Mouse (Mus musculus): Measurements from ENCODE around the gene Slc38a9. TPM values are rescaled to one million over a fixed set of nuclear protein-coding genes. Genes with fewer than 3 reads are reported as not detected.

The Slc38a9 gene
- polyA plus RNA-seq, 1 experiment from 2014 or later = 13.5 TPM

GRCm38 (mm10) chr13:112652205-112652604, 8.3 kb upstream of the Slc38a9 start, which contains the start of gene Ddx4:
Ddx4 (minus strand) TSS chr13:112652475.
- WGBS = 71% methylated on average over 45 of the region's 45 CpGs
- no peak for DNase-seq (ENCODE audit: low spot score)
- H3K27ac ChIP-seq (replicated peaks) = no peak within 1 kb of the TSS
- peaks cover 8% of the 10 kb centered on the region; the same call in 1 of the 2 replicates for H3K36me3 ChIP-seq (replicated peaks)
- peak within 1 kb of the TSS; percentile 22; the same call in 1 of the 2 replicates for H3K4me3 ChIP-seq
- H3K9me3 ChIP-seq = peaks cover 11% of the 10 kb centered on the region
- 0 out of 2 replicates have a peak, but pooled peaks cover 5% of the 10 kb centered on the region for H3K4me1 ChIP-seq
- peaks cover 5% of the 10 kb centered on the region; the same call in 1 of the 2 replicates for H3K27me3 ChIP-seq (replicated peaks; ENCODE audit: low read depth, poor library complexity, severe bottlenecking)

- DNase-seq (ENCODE audit: low spot score) = no peak
- Histone ChIP-seq H3K36me3 (replicated peaks) (no peaks in the 10 kb centered on the region), H3K4me1 (peaks cover 12% of the 10 kb centered on the region), H3K27ac (replicated peaks) (peak overlapping the region; percentile 48; the same call in 1 of the 2 replicates), H3K4me3 (peak overlapping the region; percentile 83), H3K27me3 (replicated peaks; ENCODE audit: low read depth, poor library complexity, severe bottlenecking) (no peaks in the 10 kb centered on the region), H3K9me3 (no peaks in the 10 kb centered on the region)
- 4% methylated on average over 10 of the region's 10 CpGs for whole genome bisulfite sequencing
Measured at GRCm38 (mm10) chr13:112659986-112660573, 471 bp upstream of the Slc38a9 start.

GRCm38 (mm10) chr13:112661687-112662086, 1.1 kb downstream of the Slc38a9 start:
- no peaks in the 10 kb centered on the region for H3K36me3 ChIP-seq (replicated peaks)
- no peak overlapping the region for H3K27ac ChIP-seq (replicated peaks)
- WGBS = 80% methylated on average over 2 of the region's 2 CpGs
- no peak for DNase-seq (ENCODE audit: low spot score)
- peaks cover 12% of the 10 kb centered on the region for H3K4me1 ChIP-seq
- H3K4me3 ChIP-seq = no peak overlapping the region
- H3K9me3 ChIP-seq = no peaks in the 10 kb centered on the region
- no peaks in the 10 kb centered on the region for H3K27me3 ChIP-seq (replicated peaks; ENCODE audit: low read depth, poor library complexity, severe bottlenecking)

- WGBS = 90% methylated on average over 10 of the region's 10 CpGs
- no peak for DNase-seq (ENCODE audit: low spot score)
- H3K36me3 ChIP-seq (replicated peaks) = 0 out of 2 replicates have a peak, but pooled peaks cover 6% of the 10 kb centered on the region
- H3K4me3 ChIP-seq = no peak overlapping the region
- no peaks in the 10 kb centered on the region for H3K9me3 ChIP-seq
- no peaks in the 10 kb centered on the region for H3K27me3 ChIP-seq (replicated peaks; ENCODE audit: low read depth, poor library complexity, severe bottlenecking)
- H3K4me1 ChIP-seq = no peaks in the 10 kb centered on the region
- no peak overlapping the region for H3K27ac ChIP-seq (replicated peaks)
Measured at GRCm38 (mm10) chr13:112666433-112667024, 6.0 kb downstream of the Slc38a9 start.

- no peak for DNase-seq (ENCODE audit: low spot score)
- Histone ChIP-seq H3K36me3 (replicated peaks) (0 out of 2 replicates have a peak, but pooled peaks cover 7% of the 10 kb centered on the region), H3K4me3 (no peak overlapping the region), H3K9me3 (no peaks in the 10 kb centered on the region), H3K27ac (replicated peaks) (no peak overlapping the region), H3K27me3 (replicated peaks; ENCODE audit: low read depth, poor library complexity, severe bottlenecking) (no peaks in the 10 kb centered on the region), H3K4me1 (no peaks in the 10 kb centered on the region)
- 86% methylated on average over 9 of the region's 9 CpGs for WGBS
Measured at GRCm38 (mm10) chr13:112667215-112667614, 6.7 kb downstream of the Slc38a9 start.

GRCm38 (mm10) chr13:112671708-112672107, 11.2 kb downstream of the Slc38a9 start:
- Histone ChIP-seq H3K36me3 (replicated peaks) (0 out of 2 replicates have a peak, but pooled peaks cover 7% of the 10 kb centered on the region), H3K4me3 (no peak overlapping the region), H3K4me1 (no peaks in the 10 kb centered on the region), H3K27me3 (replicated peaks; ENCODE audit: low read depth, poor library complexity, severe bottlenecking) (no peaks in the 10 kb centered on the region), H3K9me3 (no peaks in the 10 kb centered on the region), H3K27ac (replicated peaks) (no peak overlapping the region)
- 74% methylated on average over 13 of the region's 13 CpGs for WGBS
- no peak for DNase-seq (ENCODE audit: low spot score)

GRCm38 (mm10) chr13:112672797-112673196, 12.2 kb downstream of the Slc38a9 start:
- Histone ChIP-seq H3K4me1 (no peaks in the 10 kb centered on the region), H3K4me3 (no peak overlapping the region), H3K27ac (replicated peaks) (no peak overlapping the region), H3K36me3 (replicated peaks) (peaks cover 8% of the 10 kb centered on the region; the same call in 1 of the 2 replicates), H3K27me3 (replicated peaks; ENCODE audit: low read depth, poor library complexity, severe bottlenecking) (no peaks in the 10 kb centered on the region), H3K9me3 (no peaks in the 10 kb centered on the region)
- DNase-seq (ENCODE audit: low spot score) = no peak
- 85% methylated on average over 6 of the region's 6 CpGs for WGBS

- H3K27ac ChIP-seq (replicated peaks) = no peak overlapping the region
- 21% methylated on average over 9 of the region's 9 CpGs for WGBS
- peaks cover 16% of the 10 kb centered on the region for H3K36me3 ChIP-seq (replicated peaks)
- no peaks in the 10 kb centered on the region for H3K27me3 ChIP-seq (replicated peaks; ENCODE audit: low read depth, poor library complexity, severe bottlenecking)
- no peaks in the 10 kb centered on the region for H3K9me3 ChIP-seq
- H3K4me3 ChIP-seq = no peak overlapping the region
- peak; percentile 60 for DNase-seq (ENCODE audit: low spot score)
- no peaks in the 10 kb centered on the region for H3K4me1 ChIP-seq
Measured at GRCm38 (mm10) chr13:112673899-112674447, 13.4 kb downstream of the Slc38a9 start.

- Histone ChIP-seq H3K27ac (replicated peaks) (no peak overlapping the region), H3K27me3 (replicated peaks; ENCODE audit: low read depth, poor library complexity, severe bottlenecking) (no peaks in the 10 kb centered on the region), H3K4me3 (no peak overlapping the region), H3K4me1 (no peaks in the 10 kb centered on the region), H3K36me3 (replicated peaks) (peaks cover 9% of the 10 kb centered on the region), H3K9me3 (no peaks in the 10 kb centered on the region)
- WGBS = 85% methylated on average over 4 of the region's 4 CpGs
- peak; percentile 11 for DNase-seq (ENCODE audit: low spot score)
Measured at GRCm38 (mm10) chr13:112678154-112678553, 17.6 kb downstream of the Slc38a9 start.

DNA sequence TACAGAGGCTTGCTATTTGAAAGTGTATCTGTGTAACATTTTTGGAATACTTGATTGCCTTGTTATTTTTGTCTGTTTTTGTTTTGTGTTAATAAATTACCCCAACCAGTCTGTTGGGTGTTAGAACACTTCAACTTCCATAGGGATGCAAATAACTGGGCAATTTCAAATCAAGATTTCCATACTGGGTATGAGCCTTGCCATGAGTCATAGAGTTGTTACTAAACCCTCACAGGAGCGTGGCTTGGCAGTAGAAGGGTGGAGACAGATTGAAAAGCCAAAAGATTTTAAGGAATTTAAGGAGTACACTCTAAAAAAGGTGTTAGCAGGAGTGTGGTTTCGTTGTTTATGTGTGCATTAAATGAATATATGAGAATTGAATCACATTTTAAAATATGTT, 22.8 kb downstream of the Slc38a9 start:
- no peak for DNase-seq (ENCODE audit: low spot score)
- H3K9me3 ChIP-seq = no peaks in the 10 kb centered on the region
- no peak overlapping the region for H3K27ac ChIP-seq (replicated peaks)
- H3K4me1 ChIP-seq = 0 out of 2 replicates have a peak, but pooled peaks cover under 1% of the 10 kb centered on the region
- peaks cover 4% of the 10 kb centered on the region; the same call in 1 of the 2 replicates for H3K36me3 ChIP-seq (replicated peaks)
- WGBS = 90% methylated on average over 2 of the region's 2 CpGs
- H3K27me3 ChIP-seq (replicated peaks; ENCODE audit: low read depth, poor library complexity, severe bottlenecking) = no peaks in the 10 kb centered on the region
- no peak overlapping the region for H3K4me3 ChIP-seq

DNA sequence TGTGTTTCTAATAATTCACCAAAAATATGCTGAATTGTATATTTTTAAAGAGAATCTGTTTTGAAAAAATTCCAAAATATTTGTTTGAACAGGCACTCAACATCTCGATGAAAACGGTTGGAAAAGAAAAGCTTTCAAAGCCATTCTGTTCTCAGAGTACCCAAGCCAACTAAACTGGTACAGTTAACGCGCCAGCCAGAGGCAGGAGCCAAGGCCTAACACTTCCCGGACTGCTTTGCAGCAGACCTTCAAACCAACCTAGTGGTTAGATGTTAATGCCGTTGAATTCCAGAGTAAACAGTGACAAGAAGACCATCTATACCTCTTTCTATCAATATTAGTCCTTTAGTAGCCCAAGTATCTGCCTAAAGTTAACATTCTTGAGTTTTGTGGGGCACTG, 23.4 kb downstream of the Slc38a9 start:
- 92% methylated on average over 6 of the region's 6 CpGs for WGBS
- H3K27me3 ChIP-seq (replicated peaks; ENCODE audit: low read depth, poor library complexity, severe bottlenecking) = no peaks in the 10 kb centered on the region
- DNase-seq (ENCODE audit: low spot score) = no peak
- no peak overlapping the region for H3K27ac ChIP-seq (replicated peaks)
- H3K36me3 ChIP-seq (replicated peaks) = no peaks in the 10 kb centered on the region
- H3K4me1 ChIP-seq = 0 out of 2 replicates have a peak, but pooled peaks cover 3% of the 10 kb centered on the region
- H3K4me3 ChIP-seq = no peak overlapping the region
- H3K9me3 ChIP-seq = no peaks in the 10 kb centered on the region

DNA sequence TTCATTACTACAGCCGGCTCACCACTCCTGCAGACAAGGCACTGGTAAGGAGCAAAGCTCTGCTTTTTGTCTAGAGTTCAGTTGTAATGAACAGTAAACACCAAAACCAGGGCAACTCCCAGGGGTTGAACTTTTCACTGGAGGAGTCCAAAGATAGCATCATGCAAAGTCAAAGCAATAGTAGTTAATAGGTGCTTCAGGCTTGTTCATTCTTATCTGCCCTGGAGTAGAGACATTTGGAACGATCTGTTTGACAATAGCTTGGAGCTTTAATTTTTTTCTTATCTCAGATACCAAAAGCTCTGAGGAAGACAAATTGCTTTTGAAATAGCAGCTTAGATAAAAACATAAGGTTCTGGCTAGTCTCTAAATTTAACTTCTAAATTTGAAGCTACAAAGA, 25.6 kb downstream of the Slc38a9 start:
- Histone ChIP-seq H3K36me3 (replicated peaks) (no peaks in the 10 kb centered on the region), H3K4me1 (0 out of 2 replicates have a peak, but pooled peaks cover 3% of the 10 kb centered on the region), H3K9me3 (no peaks in the 10 kb centered on the region), H3K27me3 (replicated peaks; ENCODE audit: low read depth, poor library complexity, severe bottlenecking) (no peaks in the 10 kb centered on the region), H3K4me3 (no peak overlapping the region), H3K27ac (replicated peaks) (no peak overlapping the region)
- no peak for DNase-seq (ENCODE audit: low spot score)
- 88% methylated on average over 2 of the region's 2 CpGs for WGBS

Data from embryonic facial prominence, embryonic 10.5 days (tissue).